Mouse (Mus musculus) ES-Bruce4 (cell line): ENCODE data around the gene Fat3. TPM values are rescaled to one million over a fixed set of nuclear protein-coding genes. Genes with fewer than 3 reads are reported as not detected.

ENCODE experiments used
- H3K27ac ChIP-seq: 2 replicates; pipeline ENCODE4 v1.5.1; 2012; ENCODE audit warnings: low read length, inconsistent platforms; ENCODE audit not compliant: insufficient read depth
- H3K27me3 ChIP-seq: 2 replicates; pipeline ENCODE4 v1.6.1; 2012; ENCODE audit warnings: mild to moderate bottlenecking, low read length, inconsistent platforms; ENCODE audit not compliant: control insufficient read depth, poor library complexity, insufficient read depth, severe bottlenecking
- H3K36me3 ChIP-seq: 2 replicates; pipeline ENCODE4 v1.6.1; 2012; ENCODE audit warnings: inconsistent platforms, mild to moderate bottlenecking, low read length, moderate library complexity; ENCODE audit not compliant: control insufficient read depth, poor library complexity, insufficient read depth, severe bottlenecking
- H3K4me1 ChIP-seq: one replicate; pipeline ENCODE4 v1.8.1; 2011; ENCODE audit warnings: low read length; ENCODE audit not compliant: control insufficient read depth, insufficient read depth
- H3K4me3 ChIP-seq: 2 replicates; pipeline ENCODE4 v1.5.1; 2011; ENCODE audit warnings: low read depth, mild to moderate bottlenecking, low read length
- H3K9ac ChIP-seq: 2 replicates; pipeline ENCODE4 v1.6.1; 2012; ENCODE audit warnings: low read depth, mild to moderate bottlenecking, inconsistent platforms; ENCODE audit not compliant: poor library complexity, severe bottlenecking
- H3K9me3 ChIP-seq: replicated peaks from 2 replicates; pipeline ENCODE4 v1.6.1; 2012; ENCODE audit warnings: mild to moderate bottlenecking, low read length, inconsistent platforms; ENCODE audit not compliant: control insufficient read depth, poor library complexity, insufficient read depth, severe bottlenecking
- CTCF ChIP-seq: IDR thresholded peaks from one replicate; pipeline ENCODE4 v1.8.1; 2011; ENCODE audit warnings: low read depth, low read length
- EP300 ChIP-seq: IDR thresholded peaks from 2 replicates; pipeline ENCODE4 v1.6.1; 2011; ENCODE audit warnings: low read depth, low read length; ENCODE audit not compliant: insufficient read depth
- POLR2A ChIP-seq: IDR thresholded peaks from one replicate; pipeline ENCODE4 v1.8.1; 2011; ENCODE audit warnings: low read length; ENCODE audit not compliant: insufficient read depth
- polyA plus RNA-seq: library from polyadenylated mRNA; stranded (reverse); fragments of >200 nt; gene quantifications from 2 replicates; pipeline ENCODE4 v1.2.4, GENCODE M21; 2011; ENCODE audit warnings: low read depth; ENCODE audit not compliant: missing spikeins, insufficient read depth, insufficient read length

Fat3 gene
- polyA plus RNA-seq, 1 experiment = 0.12 TPM

- TF ChIP-seq POLR2A = no peak
- TF ChIP-seq CTCF = no peak
- no peak for TF ChIP-seq EP300
- H3K36me3 ChIP-seq = no peaks in the 10 kb centered on the region
- no peaks in the 10 kb centered on the region; the same call in 1 of the 2 replicates for H3K27me3 ChIP-seq
- no peak overlapping the region for H3K9ac ChIP-seq
- no peaks in the 10 kb centered on the region for H3K9me3 ChIP-seq
- no peak overlapping the region for H3K27ac ChIP-seq
- no peak overlapping the region for H3K4me3 ChIP-seq
- H3K4me1 ChIP-seq = no peaks in the 10 kb centered on the region
Observed at GRCm38 (mm10) chr9:16107900-16108299, 393.2 kb downstream of the Fat3 start.

- no peak overlapping the region for H3K9ac ChIP-seq
- no peaks in the 10 kb centered on the region for H3K36me3 ChIP-seq
- H3K4me3 ChIP-seq = no peak overlapping the region
- H3K27me3 ChIP-seq = no peaks in the 10 kb centered on the region; the same call in 1 of the 2 replicates
- no peak overlapping the region for H3K27ac ChIP-seq
- no peak for TF ChIP-seq EP300
- TF ChIP-seq POLR2A = no peak
- TF ChIP-seq CTCF = no peak
- no peaks in the 10 kb centered on the region for H3K9me3 ChIP-seq
- no peaks in the 10 kb centered on the region for H3K4me1 ChIP-seq
Observed at GRCm38 (mm10) chr9:16107386-16107785, 393.7 kb downstream of the Fat3 start.

- Histone ChIP-seq H3K9ac (no peak overlapping the region), H3K27ac (no peak overlapping the region), H3K4me1 (no peaks in the 10 kb centered on the region), H3K9me3 (no peaks in the 10 kb centered on the region), H3K36me3 (no peaks in the 10 kb centered on the region), H3K27me3 (no peaks in the 10 kb centered on the region), H3K4me3 (no peak overlapping the region)
- TF ChIP-seq POLR2A = no peak
- TF ChIP-seq EP300 = no peak
- TF ChIP-seq CTCF = no peak
Observed at GRCm38 (mm10) chr9:16098553-16098952, 402.5 kb downstream of the Fat3 start.

- no peaks in the 10 kb centered on the region for H3K4me1 ChIP-seq
- no peaks in the 10 kb centered on the region for H3K36me3 ChIP-seq
- H3K27me3 ChIP-seq = no peaks in the 10 kb centered on the region
- H3K9ac ChIP-seq = no peak overlapping the region
- TF ChIP-seq EP300 (no peak), POLR2A (no peak), CTCF (no peak)
- no peaks in the 10 kb centered on the region for H3K9me3 ChIP-seq
- no peak overlapping the region for H3K4me3 ChIP-seq
- no peak overlapping the region for H3K27ac ChIP-seq
Observed at GRCm38 (mm10) chr9:16093047-16093668, 407.9 kb downstream of the Fat3 start.

- H3K4me1 ChIP-seq = no peaks in the 10 kb centered on the region
- TF ChIP-seq EP300 (no peak), CTCF (no peak), POLR2A (no peak)
- H3K9me3 ChIP-seq = no peaks in the 10 kb centered on the region
- H3K36me3 ChIP-seq = no peaks in the 10 kb centered on the region
- H3K27me3 ChIP-seq = no peaks in the 10 kb centered on the region
- H3K4me3 ChIP-seq = no peak overlapping the region
- H3K27ac ChIP-seq = no peak overlapping the region
- H3K9ac ChIP-seq = no peak overlapping the region
Observed at GRCm38 (mm10) chr9:16092051-16092967, 408.8 kb downstream of the Fat3 start.

GRCm38 (mm10) chr9:16079292-16079691 is 421.8 kb downstream of the Fat3 start:
- H3K4me3 ChIP-seq = no peak overlapping the region
- H3K27ac ChIP-seq = no peak overlapping the region
- H3K9me3 ChIP-seq = no peaks in the 10 kb centered on the region
- no peaks in the 10 kb centered on the region for H3K4me1 ChIP-seq
- TF ChIP-seq POLR2A (no peak), EP300 (no peak), CTCF (no peak)
- H3K36me3 ChIP-seq = no peaks in the 10 kb centered on the region
- H3K27me3 ChIP-seq = no peaks in the 10 kb centered on the region
- no peak overlapping the region for H3K9ac ChIP-seq
